Mouse (Mus musculus) MEL-GATA-1-ER (cell line): ENCODE measurements around the gene Zswim9.

ENCODE experiments used
- DNase-seq: peaks from one replicate; pipeline ENCODE4 v3.0.0-alpha.2; 2012; ENCODE audit warnings: low read depth; ENCODE audit errors: extremely low read depth

Gene Zswim9

DNA sequence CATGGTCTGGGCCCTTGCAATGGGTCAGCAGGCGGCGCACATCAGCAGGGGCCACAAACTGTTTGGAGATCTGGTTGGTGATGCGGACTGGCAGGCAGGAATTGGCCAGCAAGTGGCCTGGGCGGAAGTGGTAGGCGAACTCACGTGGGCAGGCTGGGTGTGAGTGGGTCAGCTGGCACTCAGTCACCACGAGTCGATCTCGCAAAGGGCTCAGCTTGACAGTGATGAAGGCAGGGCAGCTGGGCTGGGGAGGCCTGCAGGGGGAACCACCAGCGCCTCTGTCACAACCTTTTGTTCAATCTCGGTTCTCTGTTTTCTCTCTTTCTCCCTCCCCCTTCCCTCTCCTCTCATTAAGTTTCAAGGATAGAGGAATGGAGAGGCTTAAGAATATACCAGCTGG, 9.1 kb downstream of the Zswim9 start:
- DNase-seq = no peak

GRCm38 (mm10) chr7:13268749-13269260, 9.7 kb downstream of the Zswim9 start:
- DNase-seq = no peak

DNA sequence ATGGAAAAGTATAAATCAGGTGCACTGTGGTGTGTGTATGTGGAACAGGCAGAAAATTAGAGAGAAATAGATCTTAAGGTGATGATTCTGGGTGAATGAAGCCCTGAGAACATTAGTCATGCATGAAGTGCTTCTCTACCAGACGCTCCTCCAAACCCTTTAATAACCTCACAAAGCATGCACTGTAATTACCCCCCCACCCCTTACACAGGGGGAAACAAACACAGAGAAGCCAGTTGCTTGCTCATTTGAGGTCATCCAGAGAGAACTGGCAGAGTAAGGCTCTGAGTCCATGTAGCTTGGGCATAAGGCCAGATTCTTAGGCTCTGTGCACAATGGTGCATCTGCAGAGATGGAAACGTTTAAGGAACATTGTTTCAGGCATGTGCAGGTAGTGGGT, 14.1 kb downstream of the Zswim9 start:
- DNase-seq = no peak

GRCm38 (mm10) chr7:13263851-13264250, 14.7 kb downstream of the Zswim9 start:
- no peak for DNase-seq

- DNase-seq = no peak
Observed at GRCm38 (mm10) chr7:13260746-13261700, 17.5 kb downstream of the Zswim9 start.

DNA sequence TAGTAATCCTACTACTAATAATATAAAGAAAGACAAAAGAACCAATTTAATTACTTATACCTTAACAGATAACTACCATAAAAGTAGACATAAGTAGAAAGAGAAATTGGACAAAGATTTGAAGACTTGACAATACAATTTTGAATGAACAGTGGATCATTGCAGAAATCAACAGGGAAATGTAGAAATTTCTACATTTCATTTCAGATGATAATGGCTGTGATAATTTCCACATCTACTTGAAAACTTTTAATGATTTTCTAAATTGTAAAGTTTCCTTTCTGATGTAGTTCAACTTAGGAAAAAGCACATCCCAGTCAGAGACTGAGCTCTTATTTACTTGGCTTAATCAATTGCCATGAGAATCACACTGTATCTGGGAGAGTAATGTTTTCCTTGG, 65.8 kb downstream of the Zswim9 start, which contains the start of gene Vmn1r89:
Gene Vmn1r89, plus strand, starts transcription at position 301 of the 400 bp plus-strand sequence.
- no peak for DNase-seq
